Mouse (Mus musculus) heart, postnatal 0 days (tissue): Measurements from ENCODE around the gene Brk1. TPM values are rescaled to one million over a fixed set of nuclear protein-coding genes. Genes with fewer than 3 reads are reported as not detected.
A peak's percentile ranks its signal among the peaks of the same experiment; 100 is the strongest.

Experiments
- ATAC-seq: fragments of 200-750 bp; cut with Nextera tagmentation; 2 replicates; pipeline ENCODE4 v1.8.0; 2017; ENCODE audit warnings: low read depth, moderate number of reproducible peaks, moderate library complexity; ENCODE audit not compliant: insufficient read depth
- DNase-seq: peaks from one replicate; pipeline ENCODE4 v3.0.0-alpha.2; 2016; ENCODE audit warnings: low spot score
- H3K27ac ChIP-seq: fragments of 300-500 bp; sonication (generic); 2 replicates; pipeline ENCODE4 v1.5.1; 2014; ENCODE audit warnings: low read depth, mild to moderate bottlenecking
- H3K27me3 ChIP-seq: fragments of 300-500 bp; sonication (generic); 2 replicates; pipeline ENCODE4 v1.6.1; 2014; ENCODE audit warnings: low read length, mixed read lengths; ENCODE audit not compliant: control insufficient read depth, insufficient read depth
- H3K36me3 ChIP-seq: fragments of 300-500 bp; sonication (generic); replicated peaks from 2 replicates; pipeline ENCODE4 v1.6.1; 2014; ENCODE audit warnings: low read length, mixed read lengths; ENCODE audit not compliant: control insufficient read depth, insufficient read depth
- H3K4me1 ChIP-seq: fragments of 300-500 bp; sonication (generic); 2 replicates; pipeline ENCODE4 v1.6.1; 2014; ENCODE audit warnings: antibody characterized with exemption; ENCODE audit not compliant: control insufficient read depth, insufficient read depth
- H3K4me2 ChIP-seq: fragments of 300-500 bp; sonication (generic); 2 replicates; pipeline ENCODE4 v1.6.1; 2014; ENCODE audit warnings: low read depth, mild to moderate bottlenecking, low read length, moderate library complexity
- H3K4me3 ChIP-seq: fragments of 300-500 bp; sonication (generic); 2 replicates; pipeline ENCODE4 v1.5.1; 2014; ENCODE audit warnings: low read depth, low read length
- H3K9ac ChIP-seq: fragments of 300-500 bp; sonication (generic); replicated peaks from 2 replicates; pipeline ENCODE4 v1.6.1; 2014; ENCODE audit warnings: low read depth, low read length, mixed read lengths
- H3K9me3 ChIP-seq: fragments of 300-500 bp; sonication (generic); replicated peaks from 2 replicates; pipeline ENCODE4 v1.6.1; 2016; ENCODE audit warnings: low read length; ENCODE audit not compliant: control insufficient read depth
- CTCF ChIP-seq: IDR thresholded peaks from 2 replicates; pipeline ENCODE4 v1.5.1; 2016; ENCODE audit warnings: antibody characterized with exemption, control low read depth, low read depth
- EP300 ChIP-seq: IDR thresholded peaks from 2 replicates; pipeline ENCODE4 v1.6.1; 2016; ENCODE audit warnings: antibody characterized with exemption, low read depth
- WGBS: fragments of 180-500 bp; shearing (Covaris S2); extraction: QIAGEN DNeasy Blood & Tissue Kit; methylation state at CpG from one replicate; pipeline ENCODE4 v1.1.7; 2014; 5-methylcytosine and 5-hydroxymethylcytosine counted together
- polyA plus RNA-seq: library from polyadenylated mRNA; unstranded; fragments of >200 nt; fragmentation: Nextera tagmentation; extraction: Ambion mirVana; gene quantifications from 2 replicates; pipeline ENCODE4 v1.2.1, GENCODE M21; 2015
- total RNA-seq: library from RNA; depleted of rRNA; stranded (reverse); fragments of >200 nt; gene quantifications from 2 replicates; pipeline ENCODE4 v1.2.3, GENCODE M21; 2014; ENCODE audit warnings: low replicate concordance

Brk1 gene
- total and polyA plus RNA-seq, 2 experiments from 2014 or later: 169 to 265 TPM

- Histone ChIP-seq H3K27ac (no peak within 1 kb of the TSS), H3K4me1 (peaks cover 3% of the 10 kb centered on the region; the same call in 1 of the 2 replicates), H3K4me3 (no peak within 1 kb of the TSS), H3K9ac (no peak within 1 kb of the TSS), H3K4me2 (no peak within 1 kb of the TSS), H3K27me3 (no peaks in the 10 kb centered on the region), H3K36me3 (no peaks in the 10 kb centered on the region), H3K9me3 (no peaks in the 10 kb centered on the region)
- DNase-seq: no peak
- ATAC-seq: no peak
- no peak for TF ChIP-seq CTCF
- TF ChIP-seq EP300: no peak
- whole genome bisulfite sequencing: 59% methylated on average over 23 of the region's 23 CpGs
Measured at GRCm38 (mm10) chr6:113600543-113601139, 3.9 kb upstream of the Brk1 start, which contains the start of gene Fancd2os. TSS of gene Fancd2os (minus strand) at chr6:113600715.

DNA sequence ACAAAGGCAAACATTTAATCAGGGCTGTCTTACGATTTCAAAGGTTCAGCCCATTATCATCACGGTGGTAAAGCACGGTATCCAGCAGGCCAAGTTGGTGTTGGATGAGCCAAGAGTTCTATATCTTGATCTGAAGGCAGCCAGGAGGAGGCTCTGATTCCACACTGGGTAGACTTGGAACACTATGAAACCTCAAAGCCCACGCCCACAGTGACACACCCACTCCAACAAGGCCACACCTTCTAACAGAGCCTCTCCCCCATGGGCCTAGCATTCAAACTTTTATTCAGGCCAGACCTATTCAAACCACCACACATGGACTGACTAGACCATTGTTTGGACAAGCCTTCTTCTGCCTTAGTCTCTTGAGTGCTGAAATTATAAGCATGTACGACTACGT is 1.8 kb upstream of the Brk1 start:
- DNase-seq (no peak), ATAC-seq (no peak)
- Histone ChIP-seq H3K36me3 (0 out of 2 replicates have a peak, but pooled peaks cover 11% of the 10 kb centered on the region), H3K9ac (no peak overlapping the region), H3K9me3 (no peaks in the 10 kb centered on the region), H3K4me3 (no peak overlapping the region), H3K4me1 (peaks cover 18% of the 10 kb centered on the region; the same call in 1 of the 2 replicates), H3K27me3 (no peaks in the 10 kb centered on the region), H3K4me2 (no peak overlapping the region), H3K27ac (no peak overlapping the region)
- 89% methylated on average over 6 of the region's 6 CpGs for WGBS
- TF ChIP-seq CTCF (no peak), EP300 (no peak)

DNA sequence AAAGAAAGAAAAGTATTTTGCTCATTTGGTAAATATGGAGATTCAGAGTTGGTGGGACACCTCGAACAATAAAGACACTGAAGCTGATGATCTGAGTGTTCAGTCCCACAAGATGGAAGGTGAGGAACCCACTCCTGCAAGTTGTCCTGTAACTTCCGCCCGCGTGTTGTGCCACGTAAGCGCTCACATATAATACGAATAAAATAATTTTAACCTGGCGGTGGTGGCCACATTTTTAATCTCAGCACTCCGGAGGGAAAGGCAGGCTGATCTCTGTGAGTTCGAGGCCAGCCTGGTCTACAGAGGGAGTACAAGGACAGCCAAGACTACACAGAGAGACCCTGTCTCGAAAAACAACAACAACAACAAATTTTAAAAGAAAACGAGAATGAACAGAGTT is 579 bp upstream of the Brk1 start:
- Histone ChIP-seq H3K27me3 (no peaks in the 10 kb centered on the region), H3K36me3 (0 out of 2 replicates have a peak, but pooled peaks cover 11% of the 10 kb centered on the region), H3K4me3 (peak overlapping the region; percentile 65), H3K27ac (peak overlapping the region; percentile 82), H3K4me2 (peak overlapping the region; percentile 63), H3K9ac (peak overlapping the region; percentile 74; the same call in 1 of the 2 replicates), H3K9me3 (no peaks in the 10 kb centered on the region), H3K4me1 (peaks cover 18% of the 10 kb centered on the region; the same call in 1 of the 2 replicates)
- ATAC-seq: no peak
- no peak for DNase-seq
- WGBS: 57% methylated on average over 12 of the region's 12 CpGs
- TF ChIP-seq EP300 (no peak), CTCF (no peak)

DNA sequence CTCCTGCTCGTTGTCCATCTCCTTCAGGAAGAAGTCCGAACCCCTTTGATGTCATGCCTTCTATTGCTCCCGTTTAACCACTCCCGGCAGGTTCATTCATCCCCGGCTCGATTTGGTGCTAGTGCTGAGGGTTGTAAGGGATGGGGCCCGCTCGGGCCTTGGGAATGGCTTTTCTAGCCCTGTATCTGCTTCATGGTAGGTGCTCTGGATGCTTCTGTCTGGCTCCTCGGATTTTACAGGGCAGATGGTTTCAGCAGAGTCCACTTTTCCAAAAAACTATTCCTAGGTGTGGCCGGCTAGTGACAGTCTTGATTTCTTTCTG is 613 bp downstream of the Brk1 start:
- DNase-seq: no peak
- H3K27ac ChIP-seq: peak overlapping the region; percentile 82
- 4% methylated on average over 10 of the region's 10 CpGs for WGBS
- H3K36me3 ChIP-seq: peaks cover 11% of the 10 kb centered on the region; the same call in 1 of the 2 replicates
- peak overlapping the region; percentile 63 for H3K4me2 ChIP-seq
- no peaks in the 10 kb centered on the region for H3K9me3 ChIP-seq
- H3K9ac ChIP-seq: peak overlapping the region; percentile 74
- peak overlapping the region; percentile 65 for H3K4me3 ChIP-seq
- TF ChIP-seq EP300 (no peak), CTCF (no peak)
- H3K4me1 ChIP-seq: peaks cover 18% of the 10 kb centered on the region; the same call in 1 of the 2 replicates
- no peak; the same call in 1 of the 2 replicates for ATAC-seq
- no peaks in the 10 kb centered on the region for H3K27me3 ChIP-seq

- TF ChIP-seq CTCF (no peak), EP300 (no peak)
- H3K27ac ChIP-seq: no peak overlapping the region
- H3K4me2 ChIP-seq: no peak overlapping the region
- no peaks in the 10 kb centered on the region for H3K9me3 ChIP-seq
- 81% methylated on average over 6 of the region's 6 CpGs for WGBS
- no peak overlapping the region for H3K9ac ChIP-seq
- H3K27me3 ChIP-seq: no peaks in the 10 kb centered on the region
- peaks cover 29% of the 10 kb centered on the region for H3K36me3 ChIP-seq
- H3K4me1 ChIP-seq: peaks cover 37% of the 10 kb centered on the region
- no peak for ATAC-seq
- no peak overlapping the region for H3K4me3 ChIP-seq
- no peak for DNase-seq
Measured at GRCm38 (mm10) chr6:113608871-113609270, 4.3 kb downstream of the Brk1 start.

- Histone ChIP-seq H3K9ac (no peak overlapping the region), H3K4me1 (peaks cover 37% of the 10 kb centered on the region), H3K4me3 (no peak overlapping the region), H3K4me2 (no peak overlapping the region), H3K27ac (no peak overlapping the region), H3K9me3 (no peaks in the 10 kb centered on the region), H3K27me3 (no peaks in the 10 kb centered on the region), H3K36me3 (peaks cover 32% of the 10 kb centered on the region)
- ATAC-seq: no peak
- no peak for DNase-seq
- TF ChIP-seq CTCF (no peak), EP300 (no peak)
- WGBS: 87% methylated on average over 7 of the region's 7 CpGs
Measured at GRCm38 (mm10) chr6:113609293-113609692, 4.7 kb downstream of the Brk1 start.
